Mouse (Mus musculus): ENCODE data around the gene Pdzd8.

GRCm38 (mm10) chr19:59289042-59289441 is 56.5 kb downstream of the Pdzd8 start:
- TF ChIP-seq CTCF (IDR thresholded peaks at IDR 0.05; ENCODE audit: extremely low read depth, insufficient read length, insufficient replicate concordance, low read depth, low read length): no peak
- TF ChIP-seq POLR2A (IDR thresholded peaks at IDR 0.05; ENCODE audit: low read depth, low read length): no peak
